Mouse (Mus musculus): ENCODE measurements around the gene Nudt22. TPM values are rescaled to one million over a fixed set of nuclear protein-coding genes. Genes with fewer than 3 reads are reported as not detected.

The Nudt22 gene
- polyA plus RNA-seq, 1 experiment, result 18.2 TPM

DNA sequence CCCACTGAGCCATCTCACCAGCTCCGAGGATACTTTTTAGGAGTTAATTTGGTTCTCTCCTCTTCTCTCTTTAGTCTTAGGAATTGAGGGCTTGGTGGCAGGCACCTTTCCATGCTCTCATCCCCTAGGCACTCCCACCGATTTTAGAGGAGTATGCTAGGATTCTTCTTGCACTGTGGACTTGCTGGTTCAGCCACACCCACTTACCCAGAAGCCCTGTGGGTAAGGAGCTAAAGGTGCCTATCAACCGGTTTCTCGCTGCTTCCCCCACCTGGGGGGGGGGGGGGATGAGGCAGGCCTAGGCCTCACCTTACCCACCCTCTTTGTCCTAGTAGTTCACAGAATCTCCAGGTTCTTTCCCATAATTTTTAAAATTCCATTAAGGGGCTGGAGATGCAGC is 48.2 kb downstream of the Nudt22 start:
- Histone ChIP-seq H3K27me3 (ENCODE audit: control insufficient read depth, insufficient read depth, insufficient read length) (no peaks in the 10 kb centered on the region), H3K79me3 (ENCODE audit: low read depth) (no peaks in the 10 kb centered on the region), H3ac (ENCODE audit: control insufficient read depth, insufficient read length, low read depth) (no peak overlapping the region), H3K4me3 (ENCODE audit: insufficient read depth, poor library complexity, severe bottlenecking) (no peak overlapping the region), H3K79me2 (ENCODE audit: control insufficient read depth, insufficient read depth) (peaks cover 15% of the 10 kb centered on the region), H3K36me3 (ENCODE audit: control insufficient read depth, insufficient read depth) (peaks cover 3% of the 10 kb centered on the region)
- TF ChIP-seq MAX (IDR thresholded peaks at IDR 0.05) (no peak), FOSL1 (IDR thresholded peaks at IDR 0.05; ENCODE audit: insufficient read depth, low read length, poor library complexity, severe bottlenecking) (no peak)

DNA sequence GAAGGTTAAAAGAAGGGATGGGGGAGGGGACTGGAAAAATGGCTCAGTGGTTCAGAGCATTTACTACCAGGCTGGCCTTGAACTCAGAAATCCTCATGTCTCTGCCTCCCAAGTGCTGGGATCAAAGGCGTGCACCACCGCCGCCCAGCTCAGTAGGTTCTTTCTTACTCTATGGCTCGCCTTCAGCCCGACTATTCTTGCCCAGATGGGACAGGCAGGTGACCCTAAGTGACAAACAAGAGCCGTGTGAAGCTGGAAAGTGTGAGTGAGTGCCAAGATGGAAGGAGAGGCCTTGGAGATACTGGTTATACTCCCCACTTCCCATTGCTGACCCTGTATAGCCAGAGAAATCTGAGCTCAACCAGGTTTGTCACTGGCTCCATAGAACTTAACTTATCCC is 52.2 kb downstream of the Nudt22 start:
- Histone ChIP-seq H3K4me3 (ENCODE audit: insufficient read depth, poor library complexity, severe bottlenecking) (no peak overlapping the region), H3K79me2 (ENCODE audit: control insufficient read depth, insufficient read depth) (peaks cover 25% of the 10 kb centered on the region), H3K27me3 (ENCODE audit: control insufficient read depth, insufficient read depth, insufficient read length) (no peaks in the 10 kb centered on the region), H3K79me3 (ENCODE audit: low read depth) (peaks cover 2% of the 10 kb centered on the region), H3ac (ENCODE audit: control insufficient read depth, insufficient read length, low read depth) (no peak overlapping the region), H3K36me3 (ENCODE audit: control insufficient read depth, insufficient read depth) (no peaks in the 10 kb centered on the region)
- TF ChIP-seq CTCF (IDR thresholded peaks at IDR 0.05; ENCODE audit: control insufficient read depth, insufficient read depth, insufficient read length) (no peak), MAX (IDR thresholded peaks at IDR 0.05) (no peak)

Other genes with a start within 250 kb of the Nudt22 start
- 103 TPM for gene Rps6ka4, start 155.5 kb downstream of the Nudt22 start, polyA plus RNA-seq (2012; fragmentation: generic; extraction: Trizol)
- 0.27 TPM for gene Ccdc88b, start 137.9 kb downstream of the Nudt22 start, polyA plus RNA-seq (2012; fragmentation: generic; extraction: Trizol)
- 264 TPM for gene Trmt112, start 86.4 kb downstream of the Nudt22 start, polyA plus RNA-seq (2012; fragmentation: generic; extraction: Trizol)
- gene Prdx5, start 86.0 kb downstream of the Nudt22 start, polyA plus RNA-seq (2012; fragmentation: generic; extraction: Trizol), result 270 TPM
- gene Esrra, start 74.3 kb downstream of the Nudt22 start, polyA plus RNA-seq (2012; fragmentation: generic; extraction: Trizol), result 43.2 TPM
- gene Catsperz, start 70.7 kb downstream of the Nudt22 start, polyA plus RNA-seq (2012; fragmentation: generic; extraction: Trizol), result 0.16 TPM
- 0.26 TPM for gene Kcnk4, start 61.6 kb downstream of the Nudt22 start, polyA plus RNA-seq (2012; fragmentation: generic; extraction: Trizol)
- gene Bad, start 54.3 kb downstream of the Nudt22 start, polyA plus RNA-seq (2012; fragmentation: generic; extraction: Trizol), result 84.0 TPM
- 31.2 TPM for gene Gpr137, start 53.6 kb downstream of the Nudt22 start, polyA plus RNA-seq (2012; fragmentation: generic; extraction: Trizol)
- gene Ppp1r14b, start 21.1 kb downstream of the Nudt22 start, polyA plus RNA-seq (2012; fragmentation: generic; extraction: Trizol), result 1,811 TPM
- gene Plcb3, start 19.6 kb downstream of the Nudt22 start, polyA plus RNA-seq (2012; fragmentation: generic; extraction: Trizol), result 51.7 TPM
- 148 TPM for gene Fkbp2, start 15.6 kb downstream of the Nudt22 start, polyA plus RNA-seq (2012; fragmentation: generic; extraction: Trizol)
- 37.7 TPM for gene Vegfb, start 8.5 kb downstream of the Nudt22 start, polyA plus RNA-seq (2012; fragmentation: generic; extraction: Trizol)
- 12.2 TPM for gene Dnajc4, start 3.5 kb downstream of the Nudt22 start, polyA plus RNA-seq (2012; fragmentation: generic; extraction: Trizol)
- gene Trpt1, start within 50 bp of the Nudt22 start, polyA plus RNA-seq (2012; fragmentation: generic; extraction: Trizol), result 4.7 TPM
- gene Fermt3, start 23.4 kb upstream of the Nudt22 start, polyA plus RNA-seq (2012; fragmentation: generic; extraction: Trizol), result 0.37 TPM
- 309 TPM for gene Stip1, start 43.9 kb upstream of the Nudt22 start, polyA plus RNA-seq (2012; fragmentation: generic; extraction: Trizol)
- 8.3 TPM for gene Macrod1, start 60.7 kb upstream of the Nudt22 start, polyA plus RNA-seq (2012; fragmentation: generic; extraction: Trizol)
- 0.08 TPM for gene Flrt1, start 109.6 kb upstream of the Nudt22 start, polyA plus RNA-seq (2012; fragmentation: generic; extraction: Trizol)
- 121 TPM for gene Otub1, start 210.2 kb upstream of the Nudt22 start, polyA plus RNA-seq (2012; fragmentation: generic; extraction: Trizol)
- gene Cox8a, start 221.5 kb upstream of the Nudt22 start, polyA plus RNA-seq (2012; fragmentation: generic; extraction: Trizol), result 960 TPM
- gene Naa40, start 245.1 kb upstream of the Nudt22 start, polyA plus RNA-seq (2012; fragmentation: generic; extraction: Trizol), result 16.8 TPM

All from C2C12 (cell line).